Mouse (Mus musculus): Measurements from ENCODE around the gene Gm8947.
"Not testable (repeated sequence)": the region's sequence is repeated elsewhere in the genome, so short reads cannot be mapped to it uniquely, and the experiment has no call there.

GRCm38 (mm10) chr1:151154131-151154530 lies 38.0 kb upstream of the Gm8947 start:
- not testable (repeated sequence) for TF ChIP-seq CTCF (conservative IDR thresholded peaks at IDR 0.05 in 1 of 2, IDR thresholded peaks at IDR 0.05 in 1 of 2; ENCODE audit: low read depth in 2 of 2, low read length in 2 of 2); MAZ (IDR thresholded peaks at IDR 0.05; ENCODE audit: low read depth, low read length); POLR2A (IDR thresholded peaks at IDR 0.05; ENCODE audit: low read depth, low read length)
